Mouse (Mus musculus) liver, embryonic 14.5 days (tissue): ENCODE results near the gene Suds3.

ENCODE experiments used
- CTCF ChIP-seq: IDR thresholded peaks from 2 replicates; pipeline ENCODE4 v1.5.1; 2016; ENCODE audit warnings: antibody characterized with exemption, low read depth, control low read depth
- EP300 ChIP-seq: IDR thresholded peaks from 2 replicates; pipeline ENCODE4 v1.6.1; 2016; ENCODE audit warnings: antibody characterized with exemption, low read depth

GRCm38 (mm10) chr5:117163790-117164189, 47.9 kb upstream of the Suds3 start:
- TF ChIP-seq CTCF (no peak), EP300 (no peak)
